Mouse (Mus musculus): ENCODE data around the gene Uqcr10.

Uqcr10 gene

DNA sequence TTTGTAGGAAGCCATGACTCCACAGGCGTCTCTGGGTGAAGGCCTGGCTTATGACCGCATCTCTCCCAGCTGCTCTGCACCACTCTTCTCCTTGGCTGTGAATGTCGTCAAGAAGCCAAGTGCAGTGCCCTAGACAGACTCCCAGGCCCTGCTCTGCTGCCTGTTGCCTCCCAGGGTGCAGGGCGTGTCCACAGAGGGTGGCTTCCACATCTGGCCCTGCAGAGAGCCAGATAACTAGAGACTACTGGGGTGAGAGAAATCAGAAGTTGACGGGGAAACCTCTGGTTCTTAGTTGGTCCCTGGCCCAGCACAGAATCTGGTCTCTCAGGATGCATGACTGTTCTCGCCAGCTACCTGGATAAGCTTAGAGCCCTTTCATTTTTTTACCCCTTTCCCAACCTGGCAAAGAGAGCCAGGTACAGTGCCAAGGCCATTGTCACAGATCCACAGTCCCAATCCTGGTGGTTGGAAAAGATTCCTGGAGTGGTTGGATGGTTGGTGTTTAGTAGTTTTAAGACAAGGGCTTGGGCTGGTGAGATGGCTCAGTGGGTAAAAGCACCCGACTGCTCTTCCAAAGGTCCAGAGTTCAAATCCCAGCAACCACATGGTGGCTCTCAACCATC is 26.8 kb downstream of the Uqcr10 start:
- no peak for DNase-seq (ENCODE audit: low read depth, low spot score)

GRCm38 (mm10) chr11:4675693-4676092 is 28.4 kb downstream of the Uqcr10 start:
- no peak for DNase-seq (ENCODE audit: low read depth, low spot score)

GRCm38 (mm10) chr11:4675126-4675562 is 29.0 kb downstream of the Uqcr10 start:
- DNase-seq (ENCODE audit: low read depth, low spot score): no peak

DNA sequence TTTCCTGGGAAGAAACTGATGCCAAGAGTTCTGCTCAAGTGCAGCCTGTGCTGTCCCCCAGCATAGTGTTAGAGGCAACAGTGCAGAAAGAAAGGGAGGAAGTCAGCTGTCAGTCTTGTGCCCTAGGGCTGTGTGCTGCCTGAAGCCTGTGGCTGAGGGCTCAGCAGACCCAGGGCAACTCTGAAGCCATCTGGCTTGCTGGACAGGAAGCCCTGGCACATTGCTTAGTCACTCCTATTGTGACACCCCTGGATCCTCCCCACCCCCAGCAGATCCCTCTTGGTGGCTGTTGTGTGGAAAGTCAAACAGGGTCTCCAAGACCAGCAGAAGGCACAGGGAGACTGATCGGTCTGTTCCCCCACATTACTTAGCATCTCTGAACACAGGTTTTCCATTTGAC is 29.5 kb downstream of the Uqcr10 start:
- no peak for DNase-seq (ENCODE audit: low read depth, low spot score)

DNA sequence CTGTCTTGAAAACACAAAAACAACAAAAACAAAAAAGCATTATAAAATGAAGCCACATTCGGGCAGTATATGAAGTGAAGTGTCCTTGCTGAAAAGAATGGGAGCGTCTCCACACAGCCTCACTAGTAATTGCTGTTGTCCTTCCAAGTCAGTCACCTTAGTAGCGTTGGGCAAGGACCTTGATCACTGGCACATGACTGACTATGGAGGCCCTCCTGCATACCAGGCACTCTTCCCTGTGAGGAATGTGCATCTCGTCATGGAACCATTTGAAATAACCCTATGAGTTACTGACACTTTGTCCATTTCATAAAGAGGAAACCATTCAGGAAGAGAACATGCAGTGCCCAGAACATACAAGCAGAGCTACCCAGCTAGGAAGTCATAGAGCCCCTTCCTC is 32.4 kb downstream of the Uqcr10 start:
- no peak for DNase-seq (ENCODE audit: low read depth, low spot score)

DNA sequence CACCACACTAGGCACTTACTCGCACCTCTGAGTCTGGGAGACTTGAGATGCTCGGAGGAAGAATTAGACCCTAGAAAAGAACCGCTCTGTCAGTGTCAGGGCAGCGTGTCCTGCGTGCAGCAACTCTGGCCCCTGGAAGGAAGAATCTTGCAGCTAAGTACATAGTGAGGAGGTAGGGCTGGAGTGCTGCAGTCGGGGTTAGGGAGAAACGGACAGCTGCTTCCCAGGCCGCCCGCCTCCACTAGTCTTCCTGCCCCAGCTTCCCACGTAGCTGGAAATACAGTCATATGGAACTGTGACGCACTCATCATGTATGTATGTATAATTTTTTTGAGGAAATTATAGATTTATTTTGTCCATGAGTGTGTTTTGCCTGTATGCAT is 41.7 kb downstream of the Uqcr10 start:
- DNase-seq (ENCODE audit: low read depth, low spot score): no peak

- no peak for DNase-seq (ENCODE audit: low read depth, low spot score)
Observed at GRCm38 (mm10) chr11:4661871-4662495, 42.2 kb downstream of the Uqcr10 start.

DNA sequence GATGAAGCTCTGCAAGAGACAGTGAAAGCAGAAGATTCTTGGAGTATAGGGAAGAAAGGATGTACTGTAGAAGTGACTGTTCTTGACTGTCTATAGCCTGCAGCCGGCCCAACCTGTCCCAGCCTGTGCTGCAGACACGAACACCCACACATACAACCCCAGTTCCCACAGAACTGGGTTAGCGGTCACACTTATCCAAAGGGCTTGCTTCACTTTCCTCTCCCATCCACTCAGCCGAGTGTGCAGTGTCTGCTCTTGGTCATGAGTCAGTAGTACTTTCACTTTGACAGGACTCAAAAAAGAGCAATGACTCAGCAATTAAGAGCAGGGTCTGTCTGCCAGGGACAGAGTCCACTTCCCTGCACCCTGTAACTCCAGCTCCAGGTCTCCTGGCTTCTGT is 42.8 kb downstream of the Uqcr10 start:
- DNase-seq (ENCODE audit: low read depth, low spot score): no peak

- no peak for DNase-seq (ENCODE audit: low read depth, low spot score)
Observed at GRCm38 (mm10) chr11:4660309-4661025, 43.7 kb downstream of the Uqcr10 start.

DNA sequence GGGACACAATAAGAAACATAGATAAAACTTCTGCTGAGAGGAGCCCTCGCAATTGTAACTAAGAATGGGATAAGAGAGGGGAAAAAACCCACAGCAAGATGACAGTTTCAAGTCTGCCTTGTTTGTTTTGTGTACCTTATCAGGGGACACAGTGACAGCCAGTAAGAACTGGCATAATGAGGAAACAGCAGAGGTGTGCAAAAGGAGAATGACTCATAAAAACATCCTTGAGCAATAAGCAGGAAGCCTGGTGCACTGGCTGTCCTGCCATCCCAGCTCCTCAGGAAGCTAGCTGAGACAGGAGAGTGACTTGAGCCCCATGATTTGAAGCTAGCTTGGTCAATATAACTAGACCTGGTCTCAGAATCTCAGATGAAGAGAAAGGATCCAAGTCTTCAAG is 44.3 kb downstream of the Uqcr10 start:
- no peak for DNase-seq (ENCODE audit: low read depth, low spot score)
